Mouse (Mus musculus): ENCODE measurements around the gene Prdx5. TPM values are rescaled to one million over a fixed set of nuclear protein-coding genes. Genes with fewer than 3 reads are reported as not detected.

The Prdx5 gene
- total and polyA plus RNA-seq, 3 experiments: 130 to 246 TPM; not detected in 1

GRCm38 (mm10) chr19:6942249-6942691, 32.4 kb upstream of the Prdx5 start, which contains the start of gene Gpr137:
Gpr137 (minus strand) TSS chr19:6942480.
- peak within 1 kb of the TSS; percentile 72 to 78 for H3K4me3 ChIP-seq (ENCODE audit: control insufficient read depth in 1 of 2, insufficient read depth in 1 of 2, low read depth in 2 of 2, low read length in 2 of 2)
- no peak for TF ChIP-seq POLR2AphosphoS5 (IDR thresholded peaks at IDR 0.05; ENCODE audit: borderline replicate concordance, low read depth, low read length)
- no peak for TF ChIP-seq RAD21 (IDR thresholded peaks at IDR 0.05; ENCODE audit: low read depth, low read length)
- peak; percentile 27; the same call in 1 of the 2 replicates for TF ChIP-seq NRF1 (IDR thresholded peaks at IDR 0.05; ENCODE audit: insufficient read depth, low read depth, low read length, poor library complexity, severe bottlenecking)
- no peak; the same call in 1 of the 2 replicates for TF ChIP-seq MAZ (IDR thresholded peaks at IDR 0.05; ENCODE audit: low read depth, low read length)
- no peak for TF ChIP-seq TAL1 (IDR thresholded peaks at IDR 0.05; ENCODE audit: low read length)
- TF ChIP-seq POLR2AphosphoS2 (IDR thresholded peaks at IDR 0.05; ENCODE audit: low read length): peak; percentile 90
- TF ChIP-seq ETS1 (IDR thresholded peaks at IDR 0.05; ENCODE audit: low read depth, low read length): 0 out of 2 replicates have a peak, but pooled peaks have one; percentile 3
- no peak for TF ChIP-seq BHLHE40 (IDR thresholded peaks at IDR 0.05; ENCODE audit: borderline replicate concordance, low read depth, low read length)
- TF ChIP-seq TCF12 (IDR thresholded peaks at IDR 0.05; ENCODE audit: low read depth, low read length): peak; percentile 39; the same call in 1 of the 2 replicates
- TF ChIP-seq POLR2A (IDR thresholded peaks at IDR 0.05; ENCODE audit: control insufficient read depth in 1 of 2, insufficient read depth in 1 of 2, low read depth in 1 of 2, low read length in 2 of 2, poor library complexity in 1 of 2): peak; percentile 36 to 88; a peak in 2 of 4 replicates
- 0 out of 2 replicates have a peak, but pooled peaks have one; percentile 60 for TF ChIP-seq MXI1 (IDR thresholded peaks at IDR 0.05; ENCODE audit: low read depth, low read length)
- no peak for TF ChIP-seq RCOR1 (IDR thresholded peaks at IDR 0.05; ENCODE audit: low read depth, low read length)
- no peak for TF ChIP-seq SMC3 (IDR thresholded peaks at IDR 0.05; ENCODE audit: low read depth, low read length)
- peak; percentile 75 for TF ChIP-seq ZMIZ1 (IDR thresholded peaks at IDR 0.05; ENCODE audit: low read depth, low read length)
- peak; percentile 64 for TF ChIP-seq SIN3A (IDR thresholded peaks at IDR 0.05; ENCODE audit: low read length)
- no peak for TF ChIP-seq GATA1 (IDR thresholded peaks at IDR 0.05; ENCODE audit: low read depth, low read length)
- no peak for TF ChIP-seq MEF2A (IDR thresholded peaks at IDR 0.05; ENCODE audit: extremely low read depth, insufficient replicate concordance, low read depth, low read length, poor library complexity, severe bottlenecking)
- TF ChIP-seq JUND (IDR thresholded peaks at IDR 0.05; ENCODE audit: low read depth, low read length): no peak
- no peak for TF ChIP-seq CHD2 (IDR thresholded peaks at IDR 0.05; ENCODE audit: low read length)
- TF ChIP-seq ELF1 (IDR thresholded peaks at IDR 0.05; ENCODE audit: low read depth, low read length): no peak; the same call in 1 of the 2 replicates
- no peak; the same call in 1 of the 2 replicates for TF ChIP-seq MAX (IDR thresholded peaks at IDR 0.05; ENCODE audit: low read length)
- TF ChIP-seq KAT2A (conservative IDR thresholded peaks at IDR 0.05; ENCODE audit: low read depth, low read length): no peak
- TF ChIP-seq MYC (IDR thresholded peaks at IDR 0.05; ENCODE audit: low read depth, low read length): no peak
- TF ChIP-seq CTCF (IDR thresholded peaks at IDR 0.05 in 2 of 3, conservative IDR thresholded peaks at IDR 0.05 in 1 of 3; ENCODE audit: control insufficient read depth in 1 of 3, insufficient read depth in 1 of 3, low read depth in 2 of 3, low read length in 3 of 3, poor library complexity in 1 of 3, severe bottlenecking in 1 of 3): no peak
- peak; percentile 77 for TF ChIP-seq NELFE (IDR thresholded peaks at IDR 0.05; ENCODE audit: low read depth, low read length)
- no peak for TF ChIP-seq UBTF (IDR thresholded peaks at IDR 0.05; ENCODE audit: borderline replicate concordance, insufficient read depth, low read depth, low read length)
- peak; percentile 72 for TF ChIP-seq HCFC1 (IDR thresholded peaks at IDR 0.05; ENCODE audit: low read depth, low read length)
- TF ChIP-seq ZNF384 (IDR thresholded peaks at IDR 0.05; ENCODE audit: low read depth, low read length): no peak
- TF ChIP-seq TBP (IDR thresholded peaks at IDR 0.05; ENCODE audit: low read depth, low read length): no peak; the same call in 1 of the 2 replicates
- peaks cover 0 to 10% of the 10 kb centered on the region in 2 experiments; a peak in 2 of 4 replicates for H3K4me1 ChIP-seq (ENCODE audit: control insufficient read depth in 1 of 2, insufficient read depth in 2 of 2, low read length in 2 of 2)
- H3K9me3 ChIP-seq (replicated peaks; ENCODE audit: insufficient read depth, low read length): no peaks in the 10 kb centered on the region
- H3K9ac ChIP-seq (ENCODE audit: control insufficient read depth, low read depth, low read length, poor library complexity, severe bottlenecking): peak within 1 kb of the TSS; percentile 92
- H3K36me3 ChIP-seq (ENCODE audit: control insufficient read depth in 1 of 2, insufficient read depth in 2 of 2, low read length in 2 of 2): peaks cover 0 to 2% of the 10 kb centered on the region in 2 experiments; a peak in 1 of 4 replicates
- peak; percentile 96 for DNase-seq (ENCODE audit: low read depth, low spot score)
- peak within 1 kb of the TSS; percentile 75 for H3K27ac ChIP-seq (ENCODE audit: control insufficient read depth, low read depth, low read length)
- peaks cover 8% of the 10 kb centered on the region; the same call in 1 of the 2 replicates for H3K79me2 ChIP-seq (ENCODE audit: control insufficient read depth, insufficient read depth, low read length, poor library complexity)
- H3K27me3 ChIP-seq (ENCODE audit: control insufficient read depth in 1 of 2, insufficient read depth in 2 of 2, low read length in 2 of 2): no peaks in the 10 kb centered on the region
